Mouse (Mus musculus): ENCODE measurements around the gene Hist1h2ab. TPM values are rescaled to one million over a fixed set of nuclear protein-coding genes. Genes with fewer than 3 reads are reported as not detected.
"Not testable (repeated sequence)": the region's sequence is repeated elsewhere in the genome, so short reads cannot be mapped to it uniquely, and the experiment has no call there.

Gene Hist1h2ab
- total RNA-seq (2021), result 10 to 100 TPM; 19.9 to 21.0 TPM
- long read RNA-seq, experiment 1, result 0 reads
- long read RNA-seq, experiment 2, result 0 reads

- intact Hi-C loops (cut with DNase I), result loop anchor here (5.0 kb wide), 1 partner anchor 1999 kb away; the partner anchor contains the start of genes Hist1h2ak, Hist1h2bn and Hist1h4k
- H3K4me3 ChIP-seq, result peak within 1 kb of the TSS; percentile 48
- DNase-seq (ENCODE audit: extremely low spot score in 1 of 2, low spot score in 2 of 2), result peak; percentile 46 to 49
- peak within 1 kb of the TSS; percentile 88 for H3K27ac ChIP-seq
Observed at GRCm38 (mm10) chr13:23750839-23751477, at the start of gene Hist1h2ab. TSS of gene Hist1h2ab (plus strand) at chr13:23751126.

GRCm38 (mm10) chr13:23702220-23702619, 48.7 kb upstream of the Hist1h2ab start:
- no peak for TF ChIP-seq CTCF (IDR thresholded peaks at IDR 0.05)
- intact Hi-C loops (cut with DNase I), result no loop called here
- Histone ChIP-seq H3K4me3 (no peak overlapping the region), H3K27ac (no peak overlapping the region)
- DNase-seq (ENCODE audit: extremely low spot score in 1 of 2, low spot score in 2 of 2), result no peak

GRCm38 (mm10) chr13:23702801-23703200, 48.1 kb upstream of the Hist1h2ab start:
- H3K4me3 ChIP-seq; intact Hi-C loops (cut with DNase I); DNase-seq (ENCODE audit: extremely low spot score in 1 of 2, low spot score in 2 of 2); H3K27ac ChIP-seq: not testable (repeated sequence)

- no peak overlapping the region for H3K4me3 ChIP-seq
- TF ChIP-seq CTCF (IDR thresholded peaks at IDR 0.05), result no peak
- DNase-seq (ENCODE audit: extremely low spot score in 1 of 2, low spot score in 2 of 2), result no peak
- intact Hi-C loops (cut with DNase I), result no loop called here
- no peak overlapping the region for H3K27ac ChIP-seq
Observed at GRCm38 (mm10) chr13:23705751-23706356, 45.1 kb upstream of the Hist1h2ab start.

GRCm38 (mm10) chr13:23706771-23707170, 44.2 kb upstream of the Hist1h2ab start:
- no peak overlapping the region for H3K27ac ChIP-seq
- no peak for DNase-seq (ENCODE audit: extremely low spot score in 1 of 2, low spot score in 2 of 2)
- TF ChIP-seq CTCF (IDR thresholded peaks at IDR 0.05), result no peak
- intact Hi-C loops (cut with DNase I), result no loop called here
- H3K4me3 ChIP-seq, result no peak overlapping the region

- DNase-seq (ENCODE audit: extremely low spot score in 1 of 2, low spot score in 2 of 2), result no peak
Observed at GRCm38 (mm10) chr13:23708041-23708440, 42.9 kb upstream of the Hist1h2ab start.

GRCm38 (mm10) chr13:23708654-23709053, 42.3 kb upstream of the Hist1h2ab start:
- H3K27ac ChIP-seq, result no peak overlapping the region
- intact Hi-C loops (cut with DNase I), result no loop called here
- H3K4me3 ChIP-seq, result no peak overlapping the region

More at GRCm38 (mm10) chr13:23708041-23708440, 42.9 kb upstream of the Hist1h2ab start:
- intact Hi-C loops (cut with DNase I), result no loop called here
- no peak for TF ChIP-seq CTCF (IDR thresholded peaks at IDR 0.05)
- no peak overlapping the region for H3K4me3 ChIP-seq
- H3K27ac ChIP-seq, result no peak overlapping the region

GRCm38 (mm10) chr13:23709714-23710373, 41.1 kb upstream of the Hist1h2ab start:
- Histone ChIP-seq H3K27ac (peak overlapping the region; percentile 47; the same call in 1 of the 2 replicates), H3K4me3 (peak overlapping the region; percentile 56)
- no peak for TF ChIP-seq CTCF (IDR thresholded peaks at IDR 0.05)
- no peak for DNase-seq (ENCODE audit: extremely low spot score in 1 of 2, low spot score in 2 of 2)
- intact Hi-C loops (cut with DNase I), result no loop called here

More at GRCm38 (mm10) chr13:23708654-23709053, 42.3 kb upstream of the Hist1h2ab start:
- TF ChIP-seq CTCF (IDR thresholded peaks at IDR 0.05), result no peak
- DNase-seq (ENCODE audit: extremely low spot score in 1 of 2, low spot score in 2 of 2), result no peak

GRCm38 (mm10) chr13:23710374-23711089, 40.4 kb upstream of the Hist1h2ab start, which contains the start of gene Hfe:
TSS of gene Hfe (minus strand) at chr13:23710854.
- Histone ChIP-seq H3K4me3 (peak within 1 kb of the TSS; percentile 56), H3K27ac (peak within 1 kb of the TSS; percentile 47; the same call in 1 of the 2 replicates)
- DNase-seq (ENCODE audit: extremely low spot score in 1 of 2, low spot score in 2 of 2), result peak in 1 of 2 experiments; percentile 31
- TF ChIP-seq CTCF (IDR thresholded peaks at IDR 0.05), result no peak
- intact Hi-C loops (cut with DNase I), result no loop called here

- no peak overlapping the region for H3K4me3 ChIP-seq
- DNase-seq (ENCODE audit: extremely low spot score in 1 of 2, low spot score in 2 of 2), result no peak
- H3K27ac ChIP-seq, result no peak overlapping the region
- intact Hi-C loops (cut with DNase I), result no loop called here
- TF ChIP-seq CTCF (IDR thresholded peaks at IDR 0.05), result no peak
Observed at GRCm38 (mm10) chr13:23716261-23717042, 34.5 kb upstream of the Hist1h2ab start.

- intact Hi-C loops (cut with DNase I), result no loop called here
- no peak for TF ChIP-seq CTCF (IDR thresholded peaks at IDR 0.05)
- Histone ChIP-seq H3K27ac (no peak overlapping the region), H3K4me3 (no peak overlapping the region)
- no peak for DNase-seq (ENCODE audit: extremely low spot score in 1 of 2, low spot score in 2 of 2)
Observed at GRCm38 (mm10) chr13:23717176-23717575, 33.8 kb upstream of the Hist1h2ab start.

GRCm38 (mm10) chr13:23717593-23718245, 33.2 kb upstream of the Hist1h2ab start:
- H3K4me3 ChIP-seq; DNase-seq (ENCODE audit: extremely low spot score in 1 of 2, low spot score in 2 of 2); H3K27ac ChIP-seq; intact Hi-C loops (cut with DNase I): not testable (repeated sequence)

Data from left cerebral cortex, adult 2 months (tissue).